Mouse (Mus musculus): Measurements from ENCODE around the gene Aifm2. TPM values are rescaled to one million over a fixed set of nuclear protein-coding genes. Genes with fewer than 3 reads are reported as not detected.

The Aifm2 gene
- 10 to 100 TPM; 11.5 to 12.9 TPM for total RNA-seq (2021)
- long read RNA-seq, experiment 1, transcript Aifm2-203 (9 exons, 3,086 nt) = minor isoform, 8 of 25 reads
- long read RNA-seq, experiment 1, transcript Aifm2-204 (10 exons, 1,512 nt) = major isoform, 11 of 25 reads
- long read RNA-seq, experiment 1, partial matches to known transcripts = 2 of 25 reads
- long read RNA-seq, experiment 1, other reads (novel, unspliced or antisense) = 3 of 25 reads
- long read RNA-seq, experiment 2, transcript Aifm2-204 (10 exons, 1,512 nt) = major isoform, 6 of 24 reads
- long read RNA-seq, experiment 2, partial matches to known transcripts = 1 of 24 reads
- long read RNA-seq, experiment 2, other reads (novel, unspliced or antisense) = 11 of 24 reads

GRCm38 (mm10) chr10:61714771-61715461 is at the start of gene Aifm2:
Aifm2 (plus strand) TSS chr10:61715263.
- intact Hi-C loops (cut with DNase I; ENCODE audit: low total_unique reads) = no loop called here
- peak; percentile 80 for DNase-seq

- intact Hi-C loops (cut with DNase I; ENCODE audit: low total_unique reads) = no loop called here
- no peak for DNase-seq
Observed at GRCm38 (mm10) chr10:61665651-61666050, 49.4 kb upstream of the Aifm2 start.

GRCm38 (mm10) chr10:61669289-61669688 is 45.8 kb upstream of the Aifm2 start:
- DNase-seq = no peak
- intact Hi-C loops (cut with DNase I; ENCODE audit: low total_unique reads) = no loop called here

- intact Hi-C loops (cut with DNase I; ENCODE audit: low total_unique reads) = no loop called here
- DNase-seq = no peak
Observed at GRCm38 (mm10) chr10:61669896-61670295, 45.2 kb upstream of the Aifm2 start.

- intact Hi-C loops (cut with DNase I; ENCODE audit: low total_unique reads) = no loop called here
- no peak for DNase-seq
Observed at GRCm38 (mm10) chr10:61670758-61671157, 44.3 kb upstream of the Aifm2 start.

GRCm38 (mm10) chr10:61675935-61676334 is 39.1 kb upstream of the Aifm2 start:
- intact Hi-C loops (cut with DNase I; ENCODE audit: low total_unique reads) = no loop called here
- DNase-seq = no peak

GRCm38 (mm10) chr10:61679545-61679944 is 35.5 kb upstream of the Aifm2 start:
- intact Hi-C loops (cut with DNase I; ENCODE audit: low total_unique reads) = no loop called here
- DNase-seq = no peak

DNA sequence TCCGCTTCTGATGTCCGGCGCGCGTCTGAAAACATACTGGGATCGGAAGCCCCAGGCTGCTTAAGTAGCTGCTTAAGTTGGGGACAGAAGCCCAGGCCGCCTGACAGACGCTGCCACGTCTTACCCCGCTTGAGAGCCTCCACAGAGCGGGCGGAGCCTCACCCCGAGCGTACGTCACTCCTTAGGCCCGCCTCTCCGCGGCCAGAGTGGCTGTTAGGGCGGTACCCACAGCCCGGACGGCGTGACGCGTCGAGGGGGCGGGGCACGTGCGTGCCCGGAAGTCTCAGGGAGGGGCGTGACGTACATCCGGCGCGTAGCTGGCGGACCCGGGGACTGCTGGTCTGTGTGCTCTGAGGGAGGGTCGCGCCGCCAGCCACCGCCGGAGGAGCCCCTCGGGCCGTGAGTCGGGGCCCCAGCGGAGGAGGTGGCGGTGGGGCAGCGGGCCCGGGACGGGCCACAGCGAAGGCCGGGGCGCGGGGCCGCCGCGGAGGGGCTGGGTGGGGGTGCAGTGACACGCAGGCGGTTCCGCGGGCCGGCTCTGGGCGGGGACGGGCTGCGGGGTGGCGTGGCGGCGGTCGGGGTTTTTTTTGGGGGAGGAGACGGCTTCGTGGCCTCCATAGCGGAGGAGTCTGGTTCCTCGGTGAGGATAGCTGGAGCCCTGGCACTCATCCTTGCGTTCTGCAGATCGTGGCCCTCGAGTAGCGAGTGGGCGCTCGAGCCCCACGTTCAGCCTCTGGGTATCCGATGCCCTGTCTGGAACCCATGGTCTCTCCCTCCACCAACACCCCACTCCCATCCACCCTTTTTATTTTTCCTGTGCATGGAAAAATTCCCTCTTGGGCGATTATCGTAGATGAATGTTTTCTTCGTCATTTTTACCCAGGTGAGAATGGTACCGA is 34.8 kb upstream of the Aifm2 start, which contains the start of gene Sar1a:
Gene Sar1a (plus strand): TSS at position 285 of the 899 bp plus-strand sequence.
- peak; percentile 99 for DNase-seq
- intact Hi-C loops (cut with DNase I; ENCODE audit: low total_unique reads) = no loop called here

DNA sequence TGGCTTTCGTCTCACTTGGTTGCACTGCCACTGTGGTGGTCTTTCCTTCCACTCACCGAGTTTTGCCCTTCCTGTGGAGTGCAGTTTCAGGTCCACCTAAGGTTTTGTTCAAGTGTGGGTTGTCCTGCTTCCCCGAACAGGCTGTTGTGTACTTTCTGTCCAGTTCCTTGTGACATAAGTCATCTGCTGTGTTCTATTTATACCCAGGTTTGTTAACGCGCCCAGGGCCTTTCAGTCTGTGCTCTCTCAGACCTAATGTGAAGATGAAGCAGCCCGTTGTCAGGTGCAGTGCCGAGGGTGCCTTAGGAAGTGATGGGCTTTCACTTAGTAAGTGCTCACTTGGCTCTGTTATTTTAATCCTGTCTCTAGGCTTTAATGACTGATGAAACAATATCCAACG is 25.7 kb upstream of the Aifm2 start:
- DNase-seq = no peak
- intact Hi-C loops (cut with DNase I; ENCODE audit: low total_unique reads) = no loop called here

DNA sequence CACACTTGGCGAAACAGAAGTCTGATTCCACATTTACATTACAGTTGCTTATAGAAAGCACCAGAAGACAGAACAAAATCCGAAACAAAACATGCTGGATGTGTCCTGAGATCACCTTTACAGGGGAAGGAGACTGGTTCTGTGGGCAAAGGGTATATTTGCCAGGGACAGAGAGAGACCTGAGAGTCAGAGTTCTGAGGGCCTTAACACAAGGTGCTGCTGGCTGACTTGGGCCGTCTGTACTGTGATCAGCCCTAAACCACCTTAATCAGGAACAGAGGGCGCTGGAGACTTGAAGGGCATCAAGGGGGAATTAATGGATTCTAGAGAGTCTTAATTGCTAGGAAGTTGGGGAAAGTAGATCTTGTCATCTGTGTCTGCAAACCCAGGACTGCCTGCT is 21.5 kb upstream of the Aifm2 start:
- no peak for DNase-seq
- intact Hi-C loops (cut with DNase I; ENCODE audit: low total_unique reads) = no loop called here

DNA sequence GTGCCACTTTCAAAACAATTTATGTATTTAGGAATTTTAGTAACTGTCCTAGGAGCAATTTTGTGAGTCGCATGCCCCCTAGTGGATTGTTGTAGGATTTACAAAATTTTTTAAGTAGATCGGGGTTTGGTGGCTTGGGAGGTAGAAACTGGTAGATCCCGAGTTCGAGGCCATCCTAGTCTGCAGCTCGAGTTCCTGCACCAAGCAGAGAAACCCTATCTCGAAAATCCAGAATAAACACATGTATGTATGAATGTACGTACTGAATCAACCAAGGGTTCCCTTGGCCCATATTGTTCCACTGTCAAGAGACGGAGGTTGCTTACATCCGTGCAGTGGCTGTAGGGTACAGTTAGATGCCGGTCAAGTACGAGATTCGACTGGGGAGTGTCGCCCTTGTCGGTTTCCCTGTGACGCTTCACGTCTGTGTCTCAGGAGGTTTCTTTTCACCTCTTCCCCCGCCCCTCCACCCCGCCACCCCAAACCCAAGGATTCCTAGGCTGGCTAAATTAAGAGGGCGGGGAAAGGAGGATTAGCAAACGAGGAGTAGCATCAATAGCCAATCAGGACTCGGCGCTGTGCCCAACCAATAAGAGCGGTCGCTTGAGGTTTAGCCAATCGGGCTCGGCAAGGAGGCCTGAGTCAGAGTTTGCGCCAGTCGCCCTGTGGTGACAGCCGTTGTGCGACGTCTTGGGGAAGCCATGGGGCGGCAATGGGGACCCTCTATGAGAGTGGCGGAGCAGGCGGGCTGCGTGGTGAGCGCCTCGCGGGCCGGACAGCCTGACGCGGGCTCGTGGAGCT is 20.0 kb upstream of the Aifm2 start, which contains the start of gene Tysnd1:
Gene Tysnd1 (plus strand): TSS at position 645 of the 801 bp plus-strand sequence.
- peak; percentile 98 for DNase-seq
- intact Hi-C loops (cut with DNase I; ENCODE audit: low total_unique reads) = no loop called here

GRCm38 (mm10) chr10:61695703-61696559 is 19.1 kb upstream of the Aifm2 start:
- intact Hi-C loops (cut with DNase I; ENCODE audit: low total_unique reads) = no loop called here
- DNase-seq = peak; percentile 30

GRCm38 (mm10) chr10:61696560-61696823 is 18.6 kb upstream of the Aifm2 start:
- intact Hi-C loops (cut with DNase I; ENCODE audit: low total_unique reads) = no loop called here
- DNase-seq = no peak

- no peak for DNase-seq
- intact Hi-C loops (cut with DNase I; ENCODE audit: low total_unique reads) = no loop called here
Observed at GRCm38 (mm10) chr10:61697028-61697427, 18.0 kb upstream of the Aifm2 start.

- DNase-seq = no peak
- intact Hi-C loops (cut with DNase I; ENCODE audit: low total_unique reads) = no loop called here
Observed at GRCm38 (mm10) chr10:61704663-61705062, 10.4 kb upstream of the Aifm2 start.

DNA sequence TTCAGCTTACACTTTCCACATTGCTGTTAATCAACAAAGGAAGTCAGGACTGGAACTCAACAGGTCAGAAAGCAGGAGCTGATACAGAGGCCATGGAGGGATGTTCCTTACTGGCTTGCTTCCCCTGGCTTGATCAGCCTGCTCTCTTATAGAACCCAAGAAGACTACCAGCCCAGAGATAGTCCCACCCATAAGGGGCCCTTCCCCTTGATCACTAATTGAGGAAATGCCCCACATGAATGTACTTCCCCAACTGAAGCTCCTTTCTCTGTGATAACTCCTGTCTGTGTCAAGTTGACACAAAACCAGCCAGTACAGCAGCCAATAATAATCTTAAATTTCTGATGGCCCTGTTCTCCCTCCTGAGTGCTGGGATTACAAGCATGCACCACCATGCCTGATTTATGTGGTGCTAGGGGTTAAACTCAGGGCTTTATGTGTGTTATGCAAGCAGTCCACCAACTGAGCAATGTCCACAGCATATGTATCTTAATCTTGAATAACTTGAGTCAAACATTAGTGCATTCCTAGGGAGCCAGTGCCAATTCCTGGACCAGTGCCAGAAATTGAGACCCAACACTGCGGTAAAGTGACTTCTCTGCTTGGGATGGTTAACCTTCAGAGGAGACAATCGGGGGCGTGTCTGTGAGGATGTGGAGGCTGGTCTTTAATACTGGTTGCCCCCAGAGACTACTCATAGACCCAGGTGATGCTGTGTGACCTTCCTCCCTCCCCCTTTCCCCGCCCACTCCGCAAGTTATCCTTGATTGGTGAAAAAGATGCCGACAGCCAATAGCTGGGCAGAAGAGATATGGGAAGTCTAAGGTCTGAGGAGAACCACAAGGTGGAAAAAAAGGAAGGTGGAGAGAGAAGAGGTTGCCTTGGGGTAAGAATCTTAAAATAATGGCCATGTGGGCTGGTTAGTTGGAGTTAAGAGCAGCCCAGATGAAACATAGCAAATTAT is 8.4 kb upstream of the Aifm2 start:
- intact Hi-C loops (cut with DNase I; ENCODE audit: low total_unique reads) = no loop called here
- DNase-seq = no peak

GRCm38 (mm10) chr10:61713601-61714000 is 1.5 kb upstream of the Aifm2 start:
- DNase-seq = no peak
- intact Hi-C loops (cut with DNase I; ENCODE audit: low total_unique reads) = no loop called here

Measured in gastrocnemius, postnatal 14 days (tissue).